Mouse (Mus musculus) thymus, postnatal 14 days (tissue): ENCODE measurements around the gene Dst.

Source experiments
- DNase-seq: peaks from one replicate; pipeline ENCODE4 v3.0.0; 2021

The Dst gene

GRCm38 (mm10) chr1:34069514-34070290, 161.7 kb downstream of the Dst start:
- no peak for DNase-seq

GRCm38 (mm10) chr1:34070474-34070873, 162.4 kb downstream of the Dst start:
- peak; percentile 39 for DNase-seq

GRCm38 (mm10) chr1:34070991-34071639, 163.1 kb downstream of the Dst start:
- no peak for DNase-seq

- DNase-seq: no peak
Measured at GRCm38 (mm10) chr1:34072262-34072661, 164.2 kb downstream of the Dst start.

- no peak for DNase-seq
Measured at GRCm38 (mm10) chr1:34073436-34074169, 165.6 kb downstream of the Dst start.

- DNase-seq: peak; percentile 13
Measured at GRCm38 (mm10) chr1:34074245-34075187, 166.5 kb downstream of the Dst start.

GRCm38 (mm10) chr1:34076701-34077421, 168.8 kb downstream of the Dst start:
- no peak for DNase-seq

GRCm38 (mm10) chr1:34077422-34077790, 169.4 kb downstream of the Dst start:
- DNase-seq: no peak

GRCm38 (mm10) chr1:34077941-34078340, 169.9 kb downstream of the Dst start:
- DNase-seq: no peak

- DNase-seq: no peak
Measured at GRCm38 (mm10) chr1:34089011-34089410, 181.0 kb downstream of the Dst start.

- DNase-seq: no peak
Measured at GRCm38 (mm10) chr1:34090700-34091099, 182.7 kb downstream of the Dst start.

GRCm38 (mm10) chr1:34093652-34094051, 185.6 kb downstream of the Dst start:
- no peak for DNase-seq

- DNase-seq: no peak
Measured at GRCm38 (mm10) chr1:34094301-34094700, 186.3 kb downstream of the Dst start.

- DNase-seq: no peak
Measured at GRCm38 (mm10) chr1:34095173-34095572, 187.1 kb downstream of the Dst start.

GRCm38 (mm10) chr1:34096923-34097322, 188.9 kb downstream of the Dst start:
- no peak for DNase-seq

- no peak for DNase-seq
Measured at GRCm38 (mm10) chr1:34097640-34098039, 189.6 kb downstream of the Dst start.

- no peak for DNase-seq
Measured at GRCm38 (mm10) chr1:34099439-34099838, 191.4 kb downstream of the Dst start.

GRCm38 (mm10) chr1:34100385-34100784, 192.4 kb downstream of the Dst start:
- DNase-seq: no peak

- no peak for DNase-seq
Measured at GRCm38 (mm10) chr1:34102604-34103003, 194.6 kb downstream of the Dst start.

- no peak for DNase-seq
Measured at GRCm38 (mm10) chr1:34103176-34103575, 195.2 kb downstream of the Dst start.

GRCm38 (mm10) chr1:34103713-34104172, 195.7 kb downstream of the Dst start:
- no peak for DNase-seq

GRCm38 (mm10) chr1:34104846-34105245, 196.8 kb downstream of the Dst start:
- DNase-seq: no peak
